Mouse (Mus musculus) lung, embryonic 14.5 days (tissue): ENCODE measurements around the gene Gpbp1. TPM values are rescaled to one million over a fixed set of nuclear protein-coding genes. Genes with fewer than 3 reads are reported as not detected.
A peak's percentile ranks its signal among the peaks of the same experiment; 100 is the strongest.

Source experiments
- ATAC-seq: fragments of 200-750 bp; cut with Nextera tagmentation; 2 replicates; pipeline ENCODE4 v1.8.0; 2017; ENCODE audit warnings: mild to moderate bottlenecking, moderate TSS enrichment, moderate library complexity; ENCODE audit not compliant: insufficient read depth
- DNase-seq: peaks from one replicate; pipeline ENCODE4 v3.0.0-alpha.2; 2015
- H3K27ac ChIP-seq: fragments of 300-500 bp; sonication (generic); 2 replicates; pipeline ENCODE4 v1.5.1; 2014; ENCODE audit warnings: low read depth, mild to moderate bottlenecking, moderate library complexity
- H3K27me3 ChIP-seq: fragments of 300-500 bp; sonication (generic); 2 replicates; pipeline ENCODE4 v1.6.1; 2014; ENCODE audit warnings: low read length, control low read depth; ENCODE audit not compliant: insufficient read depth
- H3K36me3 ChIP-seq: fragments of 300-500 bp; sonication (generic); 2 replicates; pipeline ENCODE4 v1.6.1; 2014; ENCODE audit warnings: control low read depth; ENCODE audit not compliant: insufficient read depth
- H3K4me1 ChIP-seq: fragments of 300-500 bp; sonication (generic); 2 replicates; pipeline ENCODE4 v1.6.1; 2014; ENCODE audit warnings: antibody characterized with exemption, control low read depth; ENCODE audit not compliant: insufficient read depth
- H3K4me2 ChIP-seq: fragments of 300-500 bp; sonication (generic); 2 replicates; pipeline ENCODE4 v1.6.1; 2014; ENCODE audit warnings: mild to moderate bottlenecking
- H3K4me3 ChIP-seq: fragments of 300-500 bp; sonication (generic); 2 replicates; pipeline ENCODE4 v1.5.1; 2014; ENCODE audit warnings: low read depth, low read length
- H3K9ac ChIP-seq: fragments of 300-500 bp; sonication (generic); 2 replicates; pipeline ENCODE4 v1.6.1; 2014
- H3K9me3 ChIP-seq: fragments of 300-500 bp; sonication (generic); 2 replicates; pipeline ENCODE4 v1.6.1; 2016; ENCODE audit warnings: low read depth, low read length, control low read depth
- CTCF ChIP-seq: IDR thresholded peaks from 2 replicates; pipeline ENCODE4 v1.5.1; 2016; ENCODE audit warnings: antibody characterized with exemption, low read depth
- WGBS: fragments of 180-500 bp; shearing (Covaris S2); extraction: QIAGEN DNeasy Blood & Tissue Kit; methylation state at CpG from one replicate; pipeline ENCODE4 v1.1.7; 2014; 5-methylcytosine and 5-hydroxymethylcytosine counted together
- polyA plus RNA-seq: library from polyadenylated mRNA; unstranded; fragments of >200 nt; fragmentation: Nextera tagmentation; extraction: Ambion mirVana; gene quantifications from 2 replicates; pipeline ENCODE4 v1.2.1, GENCODE M21; 2014

The Gpbp1 gene
- polyA plus RNA-seq, 1 experiment from 2014 or later = 92.2 TPM

- no peaks in the 10 kb centered on the region for H3K4me1 ChIP-seq
- no peaks in the 10 kb centered on the region for H3K9me3 ChIP-seq
- no peak overlapping the region for H3K27ac ChIP-seq
- no peak overlapping the region for H3K9ac ChIP-seq
- WGBS = 78% methylated on average over 2 of the region's 2 CpGs
- no peak for DNase-seq
- no peaks in the 10 kb centered on the region for H3K36me3 ChIP-seq
- no peak for ATAC-seq
- H3K27me3 ChIP-seq = no peaks in the 10 kb centered on the region
- H3K4me3 ChIP-seq = no peak overlapping the region
- no peak for TF ChIP-seq CTCF
- H3K4me2 ChIP-seq = no peak overlapping the region
These were observed 34.4 kb upstream of the Gpbp1 start for GRCm38 (mm10) chr13:111524277-111524676.

GRCm38 (mm10) chr13:111522336-111522735 is 32.4 kb upstream of the Gpbp1 start:
- Histone ChIP-seq H3K9ac (no peak overlapping the region), H3K27ac (no peak overlapping the region), H3K27me3 (no peaks in the 10 kb centered on the region), H3K9me3 (no peaks in the 10 kb centered on the region), H3K36me3 (no peaks in the 10 kb centered on the region), H3K4me3 (no peak overlapping the region), H3K4me2 (no peak overlapping the region), H3K4me1 (no peaks in the 10 kb centered on the region)
- ATAC-seq (no peak), DNase-seq (no peak)
- TF ChIP-seq CTCF = no peak
- 62% methylated on average over 9 of the region's 9 CpGs for WGBS

GRCm38 (mm10) chr13:111520456-111520855 is 30.5 kb upstream of the Gpbp1 start:
- no peak overlapping the region for H3K4me3 ChIP-seq
- H3K9ac ChIP-seq = no peak overlapping the region
- DNase-seq = peak; percentile 8
- no peak for ATAC-seq
- no peak for TF ChIP-seq CTCF
- no peaks in the 10 kb centered on the region for H3K36me3 ChIP-seq
- H3K4me1 ChIP-seq = no peaks in the 10 kb centered on the region
- H3K4me2 ChIP-seq = no peak overlapping the region
- WGBS = 19% methylated on average over 4 of the region's 4 CpGs
- H3K27me3 ChIP-seq = no peaks in the 10 kb centered on the region
- H3K9me3 ChIP-seq = no peaks in the 10 kb centered on the region
- no peak overlapping the region for H3K27ac ChIP-seq

- TF ChIP-seq CTCF = no peak
- no peak overlapping the region for H3K4me2 ChIP-seq
- no peak overlapping the region for H3K9ac ChIP-seq
- H3K27ac ChIP-seq = no peak overlapping the region
- no peaks in the 10 kb centered on the region for H3K27me3 ChIP-seq
- H3K4me1 ChIP-seq = no peaks in the 10 kb centered on the region
- H3K4me3 ChIP-seq = no peak overlapping the region
- DNase-seq = peak; percentile 34
- H3K9me3 ChIP-seq = no peaks in the 10 kb centered on the region
- WGBS = 27% methylated on average over 5 of the region's 5 CpGs
- no peak for ATAC-seq
- no peaks in the 10 kb centered on the region for H3K36me3 ChIP-seq
These were observed 28.4 kb upstream of the Gpbp1 start for GRCm38 (mm10) chr13:111518332-111518731.

- Histone ChIP-seq H3K4me3 (no peak overlapping the region), H3K4me1 (no peaks in the 10 kb centered on the region), H3K27ac (peak overlapping the region; percentile 48; the same call in 1 of the 2 replicates), H3K27me3 (no peaks in the 10 kb centered on the region), H3K9ac (no peak overlapping the region), H3K36me3 (no peaks in the 10 kb centered on the region), H3K9me3 (no peaks in the 10 kb centered on the region), H3K4me2 (no peak overlapping the region)
- ATAC-seq (peak; percentile 86), DNase-seq (peak; percentile 75)
- 53% methylated on average over 7 of the region's 7 CpGs for WGBS
- no peak for TF ChIP-seq CTCF
These were observed 26.7 kb upstream of the Gpbp1 start for GRCm38 (mm10) chr13:111516385-111517150.

- H3K4me1 ChIP-seq = 0 out of 2 replicates have a peak, but pooled peaks cover 2% of the 10 kb centered on the region
- no peaks in the 10 kb centered on the region for H3K27me3 ChIP-seq
- no peaks in the 10 kb centered on the region for H3K36me3 ChIP-seq
- 17% methylated on average over 5 of the region's 5 CpGs for WGBS
- H3K9me3 ChIP-seq = no peaks in the 10 kb centered on the region
- no peak overlapping the region for H3K4me3 ChIP-seq
- no peak for TF ChIP-seq CTCF
- H3K27ac ChIP-seq = no peak overlapping the region
- no peak overlapping the region for H3K4me2 ChIP-seq
- no peak overlapping the region for H3K9ac ChIP-seq
- ATAC-seq (no peak), DNase-seq (peak; percentile 47)
These were observed 19.5 kb upstream of the Gpbp1 start for GRCm38 (mm10) chr13:111509385-111509784.

GRCm38 (mm10) chr13:111508645-111509044 is 18.7 kb upstream of the Gpbp1 start:
- Histone ChIP-seq H3K9me3 (no peaks in the 10 kb centered on the region), H3K27me3 (no peaks in the 10 kb centered on the region), H3K4me1 (0 out of 2 replicates have a peak, but pooled peaks cover 2% of the 10 kb centered on the region), H3K36me3 (no peaks in the 10 kb centered on the region), H3K4me3 (no peak overlapping the region), H3K9ac (no peak overlapping the region), H3K27ac (no peak overlapping the region), H3K4me2 (no peak overlapping the region)
- 67% methylated on average over 6 of the region's 6 CpGs for WGBS
- no peak for ATAC-seq
- DNase-seq = no peak
- TF ChIP-seq CTCF = no peak
